Mouse (Mus musculus): Measurements from ENCODE around the gene 2410015M20Rik.

GRCm38 (mm10) chr17:56592553-56592952 lies 17.0 kb downstream of the 2410015M20Rik start:
- TF ChIP-seq ZMIZ1 (IDR thresholded peaks at IDR 0.05; ENCODE audit: low read depth, low read length) (no peak), TCF12 (IDR thresholded peaks at IDR 0.05; ENCODE audit: low read depth, low read length) (no peak), CTCF (IDR thresholded peaks at IDR 0.05 in 2 of 3, conservative IDR thresholded peaks at IDR 0.05 in 1 of 3; ENCODE audit: control insufficient read depth in 1 of 3, insufficient read depth in 1 of 3, low read depth in 2 of 3, low read length in 3 of 3, poor library complexity in 1 of 3, severe bottlenecking in 1 of 3) (no peak), POLR2A (IDR thresholded peaks at IDR 0.05; ENCODE audit: control insufficient read depth in 1 of 2, insufficient read depth in 1 of 2, low read depth in 1 of 2, low read length in 2 of 2, poor library complexity in 1 of 2) (no peak), MEF2A (IDR thresholded peaks at IDR 0.05; ENCODE audit: extremely low read depth, insufficient replicate concordance, low read depth, low read length, poor library complexity, severe bottlenecking) (no peak), E2F4 (IDR thresholded peaks at IDR 0.05; ENCODE audit: borderline replicate concordance, low read depth, low read length) (no peak), CHD2 (IDR thresholded peaks at IDR 0.05; ENCODE audit: low read length) (no peak), ZC3H11A (IDR thresholded peaks at IDR 0.05; ENCODE audit: low read depth, low read length) (no peak), USF2 (IDR thresholded peaks at IDR 0.05; ENCODE audit: borderline replicate concordance in 1 of 2, insufficient read depth in 1 of 2, low read depth in 1 of 2, low read length in 2 of 2) (no peak), TAL1 (IDR thresholded peaks at IDR 0.05; ENCODE audit: low read length) (no peak), RCOR1 (IDR thresholded peaks at IDR 0.05; ENCODE audit: low read depth, low read length) (no peak)

Data from MEL (cell line).